Mouse (Mus musculus): ENCODE results near the gene Morc1.

Morc1 gene

DNA sequence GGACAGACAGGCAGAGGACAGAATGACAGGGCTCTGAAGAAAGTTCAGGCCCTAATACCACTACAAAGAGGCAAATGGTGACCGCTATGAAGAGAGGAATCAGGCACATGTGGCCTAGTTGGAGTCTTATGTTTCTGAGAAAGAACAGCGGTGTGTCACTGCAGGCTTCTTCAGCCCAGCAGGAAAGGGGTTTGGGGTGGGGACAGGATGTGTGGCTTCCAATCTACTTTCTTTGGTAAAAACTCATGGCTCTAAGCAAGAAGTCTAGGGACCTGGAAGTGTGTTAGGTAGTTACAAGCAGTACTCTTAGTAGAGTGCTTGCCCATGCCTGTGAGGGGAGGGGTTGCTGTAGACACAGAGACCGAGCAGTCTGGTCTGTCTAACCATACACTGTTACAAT lies 196.3 kb downstream of the Morc1 start:
- DNase-seq (ENCODE audit: low spot score) = no peak

DNA sequence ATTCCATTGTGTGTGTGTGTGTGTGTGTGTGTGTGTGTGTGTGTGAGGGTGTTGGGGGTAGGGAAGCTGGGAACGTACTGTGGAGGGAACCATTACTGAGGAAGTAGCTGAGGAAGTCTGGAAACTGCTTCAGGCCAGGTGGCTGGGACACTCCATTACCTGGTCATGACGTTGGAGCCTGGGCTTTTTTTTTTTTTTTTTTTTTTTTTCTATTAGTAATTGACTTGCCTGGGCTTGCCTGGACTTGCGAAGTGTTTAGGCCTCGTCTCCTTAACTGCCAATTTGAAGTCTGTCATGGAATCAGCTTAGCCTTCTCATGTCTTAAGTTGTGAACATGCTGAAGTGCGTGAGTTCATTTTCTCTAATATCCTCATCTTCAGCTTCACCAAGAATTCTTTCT lies 198.7 kb downstream of the Morc1 start:
- no peak for DNase-seq (ENCODE audit: low spot score)

DNA sequence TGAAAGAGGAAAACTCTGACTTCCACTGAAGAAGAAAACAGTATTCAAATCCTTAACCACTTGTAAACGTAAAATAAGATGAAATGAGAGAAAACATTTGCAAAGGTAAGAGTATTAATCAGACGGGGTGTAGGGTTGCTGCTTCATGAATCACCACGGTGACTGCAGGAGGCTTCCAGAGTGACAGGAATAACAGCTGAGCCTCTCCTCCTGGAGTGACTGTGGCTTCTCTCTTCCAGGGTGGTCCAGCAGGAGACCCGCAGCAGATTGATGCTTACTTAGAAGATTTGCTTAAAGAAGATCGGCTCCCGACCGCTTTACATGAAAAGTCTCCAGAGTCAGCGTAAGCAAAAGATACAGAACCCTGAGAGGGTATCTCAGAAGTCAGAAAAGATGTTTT lies 199.4 kb downstream of the Morc1 start:
- DNase-seq (ENCODE audit: low spot score) = no peak

DNA sequence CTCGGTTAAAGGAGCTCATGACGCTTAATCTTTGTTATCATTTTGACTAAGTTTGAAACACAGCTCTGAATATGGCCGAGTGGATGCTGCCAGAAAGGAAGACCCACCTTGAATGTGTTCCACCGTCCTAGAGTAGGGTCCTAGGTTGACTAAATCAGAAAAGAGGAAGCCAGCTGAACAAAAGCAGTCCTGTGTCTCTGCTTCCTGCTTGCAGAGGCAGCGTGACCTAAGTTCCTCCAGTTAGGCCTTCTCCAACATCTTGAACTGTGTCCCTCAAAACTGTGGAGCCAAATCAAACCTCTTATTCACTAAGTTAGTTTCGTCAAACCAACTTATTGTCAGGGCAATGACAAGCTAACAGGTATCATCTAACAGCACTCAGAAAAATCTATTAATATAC lies 201.3 kb downstream of the Morc1 start:
- DNase-seq (ENCODE audit: low spot score) = no peak

DNA sequence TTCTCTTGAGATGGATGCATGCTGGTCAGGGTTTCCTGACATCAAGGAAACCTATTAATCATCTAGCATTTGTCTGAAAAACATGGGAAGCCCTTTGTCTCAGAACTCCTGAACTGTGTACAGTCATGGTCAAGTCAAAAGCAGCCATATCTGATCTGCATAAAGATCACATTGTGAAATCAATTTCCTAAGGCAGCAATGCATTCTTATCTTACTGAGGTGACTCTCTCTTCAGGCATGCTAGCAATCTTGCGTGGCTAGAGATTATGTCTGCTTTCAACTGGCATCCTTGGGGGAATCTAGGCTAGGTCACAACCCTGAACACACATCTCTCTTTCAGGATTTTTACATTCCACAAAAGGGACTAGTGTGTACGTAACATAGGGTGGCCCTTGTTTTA lies 215.2 kb downstream of the Morc1 start:
- no peak for DNase-seq (ENCODE audit: low spot score)

DNA sequence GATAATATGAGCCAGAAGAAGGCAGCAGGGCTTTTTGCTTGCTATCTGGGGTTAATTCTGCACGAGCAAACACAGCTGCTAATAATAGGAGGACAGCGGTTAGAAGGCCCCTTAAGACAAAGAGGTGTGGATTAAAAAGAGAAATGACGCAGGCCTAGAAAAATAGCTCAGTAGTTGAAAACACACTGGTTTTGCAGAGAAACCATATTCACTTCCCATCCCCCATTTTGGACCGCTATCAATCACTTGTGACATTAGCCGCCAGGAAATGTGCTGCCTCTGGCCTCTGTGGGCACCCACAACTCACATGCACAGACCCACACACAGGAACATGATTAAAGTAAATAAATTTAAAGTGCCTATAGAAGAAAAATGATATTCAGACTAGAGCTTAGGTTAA lies 240.7 kb downstream of the Morc1 start:
- DNase-seq (ENCODE audit: low spot score) = no peak

DNA sequence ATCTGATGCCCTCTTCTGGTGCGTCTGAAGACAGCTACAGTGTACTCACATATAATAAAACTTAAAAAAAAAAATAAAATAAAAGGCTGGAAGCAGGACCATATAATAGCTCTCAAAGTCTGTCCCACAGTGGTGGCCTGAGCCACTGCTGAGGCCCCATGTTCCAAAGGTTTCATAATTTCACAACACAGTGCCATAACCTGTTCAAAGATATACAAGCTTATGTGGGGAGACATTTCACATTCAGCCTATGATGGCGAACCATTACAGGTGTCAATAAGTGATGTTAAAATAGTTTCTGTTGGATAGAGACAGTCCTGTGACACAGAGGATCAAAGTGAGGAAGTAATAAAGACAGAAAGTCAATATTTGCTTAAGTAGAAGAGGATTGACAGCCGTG lies 241.6 kb downstream of the Morc1 start:
- no peak for DNase-seq (ENCODE audit: low spot score)

DNA sequence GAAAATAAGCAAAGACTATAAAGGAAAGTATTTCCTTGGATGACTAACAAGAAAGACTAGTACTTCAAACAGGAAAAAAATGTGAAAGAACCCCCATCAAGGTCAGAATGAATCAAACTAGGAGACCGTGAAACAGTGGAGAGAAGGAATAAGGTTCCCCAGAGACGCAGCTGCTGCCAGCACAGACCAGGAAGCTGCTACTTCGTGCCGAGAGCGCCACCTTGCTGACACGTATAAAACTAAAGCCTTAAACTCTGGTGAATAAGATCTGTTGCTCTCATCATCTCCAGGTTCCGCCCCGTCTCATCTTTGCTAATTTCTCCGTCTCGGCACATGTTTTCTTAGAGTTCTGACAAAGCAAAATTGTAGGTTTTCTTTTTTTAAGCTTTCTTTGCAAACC lies 244.6 kb downstream of the Morc1 start:
- DNase-seq (ENCODE audit: low spot score) = peak; percentile 89

DNA sequence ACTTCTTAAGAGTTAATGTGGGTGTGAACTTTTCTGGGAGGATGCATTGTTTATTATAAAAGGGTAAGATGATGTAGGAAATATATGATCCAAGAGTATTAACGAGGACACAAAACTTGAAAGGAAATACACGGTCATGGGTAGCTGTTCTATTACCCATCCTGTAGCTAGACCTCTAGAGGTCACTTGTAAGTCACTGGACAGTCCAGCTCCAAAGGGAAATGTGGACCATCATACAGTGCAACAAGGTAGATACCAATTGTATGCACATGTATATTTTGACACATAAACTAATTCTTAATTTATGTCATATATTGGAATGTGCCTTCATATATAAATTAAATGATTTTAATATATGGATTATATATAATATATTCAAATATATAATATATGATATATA lies 245.2 kb downstream of the Morc1 start:
- DNase-seq (ENCODE audit: low spot score) = no peak

DNA sequence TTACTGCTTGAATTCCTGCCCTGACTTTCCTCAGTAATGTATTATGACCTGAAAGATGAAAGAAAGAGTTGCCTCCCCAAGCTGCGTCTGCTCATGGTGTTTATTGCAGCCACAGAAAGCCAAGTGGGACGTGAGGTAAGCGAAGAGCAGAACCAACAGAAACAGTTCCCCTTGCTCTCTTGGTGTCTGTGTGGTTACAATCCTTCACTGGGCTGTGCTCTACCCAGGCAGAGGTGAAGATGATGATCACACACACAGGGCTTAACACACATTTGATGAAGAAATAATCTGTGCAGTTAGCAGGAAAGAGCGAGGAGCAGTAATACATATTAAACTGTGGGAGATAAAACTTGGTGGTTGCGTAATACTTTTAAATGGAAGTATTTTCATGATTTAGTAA lies 246.3 kb downstream of the Morc1 start:
- DNase-seq (ENCODE audit: low spot score) = no peak

DNA sequence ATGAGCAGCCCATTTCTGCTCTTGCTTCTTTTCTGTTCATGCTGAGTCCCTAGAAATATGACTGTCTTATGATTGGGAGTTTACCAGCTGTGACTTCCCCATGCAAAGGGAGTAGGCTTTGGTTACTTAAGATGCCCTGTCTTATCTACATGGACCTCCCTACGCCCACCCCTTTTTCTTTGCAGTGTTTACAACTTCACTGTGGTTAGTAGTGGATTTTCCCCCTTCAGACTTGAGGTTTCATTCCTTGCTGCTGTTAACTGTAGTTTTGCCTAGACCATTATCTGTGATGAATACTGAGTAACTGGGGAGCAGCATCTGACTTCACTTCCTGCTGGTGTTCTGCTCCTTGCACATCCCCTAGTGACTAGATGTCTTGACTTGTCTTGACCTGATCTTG lies 247.0 kb downstream of the Morc1 start:
- DNase-seq (ENCODE audit: low spot score) = no peak
